12 mouse cellular contexts compared by ENCODE assay signal in the genomic region with DNA sequence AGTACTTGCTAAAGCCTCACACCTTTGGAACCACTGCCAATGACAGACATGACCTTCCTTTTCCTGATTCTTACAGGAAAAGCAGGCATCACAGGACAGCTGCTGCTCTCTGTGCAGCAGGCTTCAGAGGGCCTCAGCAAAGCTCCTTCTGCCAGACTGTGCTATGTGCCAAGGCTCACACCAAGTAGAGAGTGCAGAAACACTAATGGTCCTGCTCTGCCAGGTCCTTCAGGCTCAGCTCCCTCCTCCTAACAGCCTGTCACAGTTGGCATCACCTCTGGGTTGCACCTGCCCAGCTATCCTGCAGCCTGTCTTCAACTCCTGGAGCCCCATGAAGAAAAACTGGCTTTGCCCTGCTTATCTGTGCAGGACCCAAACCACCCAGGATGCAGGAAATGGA. TPM values are rescaled to one million over a fixed set of nuclear protein-coding genes. Genes with fewer than 3 reads are reported as not detected.
DNase-seq lines count a peak whose midpoint lies in the region; ATAC-seq and TF ChIP-seq lines count a peak whose summit lies in the region.
"Had no signal": no experiment of that assay in that cellular context is flagged by ENCODE, and none has a peak within 500 bp of the region (broad histone marks: within the 10 kb centered on the region; RNA-seq: fewer than 3 reads in every experiment).

No protein-coding gene starts in this region.

- no peaks in the 10 kb centered on the region for H3K4me1 ChIP-seq in hindbrain, postnatal 0 days (ENCODE audit: insufficient read depth, low read length)
- H3K4me1 ChIP-seq in hindbrain, embryonic 13.5 days (replicated peaks): peaks cover 4% of the 10 kb centered on the region; the same call in 1 of the 2 replicates
- H3K4me1 ChIP-seq in midbrain, postnatal 0 days (ENCODE audit: insufficient read depth, low read length): no peaks in the 10 kb centered on the region; the same call in 1 of the 2 replicates
- H3K4me1 ChIP-seq in midbrain, embryonic 11.5 days (ENCODE audit: control insufficient read depth, insufficient read depth, low read length): no peaks in the 10 kb centered on the region
- H3K4me1 ChIP-seq in stomach, postnatal 0 days (replicated peaks; ENCODE audit: control insufficient read depth, insufficient read depth): peaks cover 3% of the 10 kb centered on the region

- H3K36me3 ChIP-seq in hindbrain, postnatal 0 days (ENCODE audit: insufficient read depth, low read length): no peaks in the 10 kb centered on the region
- H3K36me3 ChIP-seq in hindbrain, embryonic 13.5 days: no peaks in the 10 kb centered on the region
- H3K36me3 ChIP-seq in midbrain, postnatal 0 days (ENCODE audit: insufficient read depth, low read length): no peaks in the 10 kb centered on the region
- H3K36me3 ChIP-seq in midbrain, embryonic 11.5 days (ENCODE audit: control insufficient read depth, insufficient read depth, low read length): no peaks in the 10 kb centered on the region
- H3K36me3 ChIP-seq in stomach, postnatal 0 days (ENCODE audit: control insufficient read depth, insufficient read depth, low read length): no peaks in the 10 kb centered on the region

- H3K27me3 ChIP-seq in hindbrain, postnatal 0 days (ENCODE audit: insufficient read depth, low read length): no peaks in the 10 kb centered on the region
- no peaks in the 10 kb centered on the region for H3K27me3 ChIP-seq in hindbrain, embryonic 13.5 days
- H3K27me3 ChIP-seq in midbrain, postnatal 0 days (ENCODE audit: insufficient read depth, low read length): no peaks in the 10 kb centered on the region
- H3K27me3 ChIP-seq in midbrain, embryonic 11.5 days (ENCODE audit: control insufficient read depth, insufficient read depth, low read length): no peaks in the 10 kb centered on the region
- no peaks in the 10 kb centered on the region for H3K27me3 ChIP-seq in stomach, postnatal 0 days (ENCODE audit: control insufficient read depth, insufficient read depth, low read length)

- DNase-seq in frontal cortex, postnatal 10 days (ENCODE audit: low spot score in 2 of 2): no peak
- peak; percentile 28 for DNase-seq in hindbrain, postnatal 0 days (ENCODE audit: low spot score)
- peak; percentile 38 for DNase-seq in midbrain, postnatal 0 days (ENCODE audit: low spot score)
- no peak for DNase-seq in midbrain, embryonic 11.5 days (ENCODE audit: low spot score, missing footprints)
- DNase-seq in stomach, postnatal 0 days (ENCODE audit: low spot score): no peak
- DNase-seq in thymus, postnatal 4 days: no peak
- DNase-seq: lung, embryonic 14.5 days; midbrain, embryonic 14.5 days; right cerebral cortex, postnatal 25 days had no signal

- H3K9me3 ChIP-seq in hindbrain, postnatal 0 days (ENCODE audit: low read length): no peaks in the 10 kb centered on the region
- no peaks in the 10 kb centered on the region for H3K9me3 ChIP-seq in hindbrain, embryonic 13.5 days
- no peaks in the 10 kb centered on the region for H3K9me3 ChIP-seq in midbrain, postnatal 0 days (ENCODE audit: low read length)
- H3K9me3 ChIP-seq in midbrain, embryonic 11.5 days (ENCODE audit: control insufficient read depth, low read length): no peaks in the 10 kb centered on the region
- H3K9me3 ChIP-seq in stomach, postnatal 0 days (ENCODE audit: control insufficient read depth, low read length): no peaks in the 10 kb centered on the region

- no peak overlapping the region for H3K4me2 ChIP-seq in hindbrain, postnatal 0 days (ENCODE audit: low read depth, low read length)
- H3K4me2 ChIP-seq in hindbrain, embryonic 13.5 days: no peak overlapping the region
- no peak overlapping the region for H3K4me2 ChIP-seq in midbrain, postnatal 0 days (ENCODE audit: low read depth, low read length, poor library complexity, severe bottlenecking)
- no peak overlapping the region for H3K4me2 ChIP-seq in midbrain, embryonic 11.5 days
- H3K4me2 ChIP-seq in stomach, postnatal 0 days (replicated peaks; ENCODE audit: low read depth): no peak overlapping the region
- H3K4me2 ChIP-seq: lung, embryonic 14.5 days had no signal

- TF ChIP-seq CTCF in hindbrain, postnatal 0 days (IDR thresholded peaks at IDR 0.05; ENCODE audit: low read depth): no peak
- TF ChIP-seq CTCF in midbrain, postnatal 0 days (IDR thresholded peaks at IDR 0.05): no peak
- no peak for TF ChIP-seq CTCF in stomach, postnatal 0 days (IDR thresholded peaks at IDR 0.05; ENCODE audit: low read depth)

- no peak overlapping the region for H3K27ac ChIP-seq in hindbrain, postnatal 0 days
- no peak overlapping the region for H3K27ac ChIP-seq in hindbrain, embryonic 13.5 days
- H3K27ac ChIP-seq in midbrain, postnatal 0 days (ENCODE audit: low read depth, low read length): no peak overlapping the region
- H3K27ac ChIP-seq in midbrain, embryonic 11.5 days (ENCODE audit: low read depth, low read length): no peak overlapping the region
- peak overlapping the region; percentile 30; the same call in 1 of the 2 replicates for H3K27ac ChIP-seq in stomach, postnatal 0 days (replicated peaks)

- H3K4me3 ChIP-seq in hindbrain, postnatal 0 days (ENCODE audit: low read length): no peak overlapping the region
- no peak overlapping the region for H3K4me3 ChIP-seq in hindbrain, embryonic 13.5 days
- no peak overlapping the region for H3K4me3 ChIP-seq in midbrain, postnatal 0 days (ENCODE audit: low read depth, low read length)
- H3K4me3 ChIP-seq in midbrain, embryonic 11.5 days (ENCODE audit: low read depth, low read length): no peak overlapping the region
- no peak overlapping the region for H3K4me3 ChIP-seq in stomach, postnatal 0 days (ENCODE audit: low read depth, low read length)

- H3K9ac ChIP-seq in hindbrain, postnatal 0 days (replicated peaks; ENCODE audit: low read length): no peak overlapping the region
- H3K9ac ChIP-seq in hindbrain, embryonic 13.5 days: no peak overlapping the region
- H3K9ac ChIP-seq in midbrain, postnatal 0 days (replicated peaks; ENCODE audit: low read length, poor library complexity, severe bottlenecking): no peak overlapping the region
- H3K9ac ChIP-seq in midbrain, embryonic 11.5 days (ENCODE audit: low read length): no peak overlapping the region
- H3K9ac ChIP-seq in stomach, postnatal 0 days (ENCODE audit: low read length): no peak overlapping the region
- H3K9ac ChIP-seq: lung, embryonic 14.5 days had no signal

- TF ChIP-seq EP300 in stomach, postnatal 0 days (optimal IDR thresholded peaks at IDR 0.05): no peak

- peak; percentile 35 for ATAC-seq in frontal cortex, adult (ENCODE audit: low TSS enrichment)
- ATAC-seq in hindbrain, postnatal 0 days: peak; percentile 59; the same call in 1 of the 2 replicates
- ATAC-seq in hindbrain, embryonic 13.5 days (ENCODE audit: low FRiP score): no peak
- ATAC-seq in midbrain, postnatal 0 days (ENCODE audit: low FRiP score): no peak
- no peak for ATAC-seq in midbrain, embryonic 11.5 days (ENCODE audit: low FRiP score)
- ATAC-seq in stomach, postnatal 0 days (ENCODE audit: low FRiP score, low TSS enrichment): no peak
- ATAC-seq: hindbrain, embryonic 16.5 days had no signal

RNA-seq across cellular contexts. Expression of a gene that starts 45.7 kb away (rescaled TPM):
- 18.7 and 19.5 TPM in 2 replicates for total RNA-seq in hindbrain, postnatal 0 days (2014; rRNA removed)
- 19.3 and 20.0 TPM in 2 replicates for polyA plus RNA-seq in hindbrain, postnatal 0 days (2015; fragmentation: Nextera tagmentation; extraction: Ambion mirVana)
- polyA plus RNA-seq in hindbrain, embryonic 13.5 days (2015; fragmentation: Nextera tagmentation; extraction: Ambion mirVana): 27.8 and 29.5 TPM in 2 replicates
- 14.6 and 21.3 TPM in 2 replicates for total RNA-seq in midbrain, postnatal 0 days (2014; rRNA removed)
- 16.2 and 16.7 TPM in 2 replicates for polyA plus RNA-seq in midbrain, postnatal 0 days (2015; fragmentation: Nextera tagmentation; extraction: Ambion mirVana)
- 36.3 and 36.5 TPM in 2 replicates for polyA plus RNA-seq in midbrain, embryonic 11.5 days (2014; fragmentation: Nextera tagmentation; extraction: Ambion mirVana)
- 42.5 and 46.6 TPM in 2 replicates for polyA plus RNA-seq in stomach, postnatal 0 days (2015; fragmentation: Nextera tagmentation; extraction: Ambion mirVana)

Comparison
In these comparisons a context has a peak if more than half of its experiments do, and no peak if none do; other contexts are left out.
1. ATAC-seq: peak in frontal cortex, adult (single experiment) and hindbrain, postnatal 0 days (single experiment); none in hindbrain, embryonic 13.5 days (single experiment), midbrain, postnatal 0 days (single experiment), midbrain, embryonic 11.5 days (single experiment) and stomach, postnatal 0 days (single experiment).
2. DNase-seq: peak in hindbrain, postnatal 0 days (single experiment) and midbrain, postnatal 0 days (single experiment); none in frontal cortex, postnatal 10 days (0 of 2), midbrain, embryonic 11.5 days (single experiment), stomach, postnatal 0 days (single experiment) and thymus, postnatal 4 days (single experiment).